Mouse (Mus musculus) urinary bladder, postnatal 4 days (tissue): ENCODE measurements around the gene Mtg2.
A peak's percentile ranks its signal among the peaks of the same experiment; 100 is the strongest.

Experiments used
- DNase-seq, 2 experiments: peaks; one replicate each; pipeline ENCODE4 v3.0.0; 2021 to 2022; ENCODE audit warnings: low spot score in 2 of 2

Mtg2 gene

DNA sequence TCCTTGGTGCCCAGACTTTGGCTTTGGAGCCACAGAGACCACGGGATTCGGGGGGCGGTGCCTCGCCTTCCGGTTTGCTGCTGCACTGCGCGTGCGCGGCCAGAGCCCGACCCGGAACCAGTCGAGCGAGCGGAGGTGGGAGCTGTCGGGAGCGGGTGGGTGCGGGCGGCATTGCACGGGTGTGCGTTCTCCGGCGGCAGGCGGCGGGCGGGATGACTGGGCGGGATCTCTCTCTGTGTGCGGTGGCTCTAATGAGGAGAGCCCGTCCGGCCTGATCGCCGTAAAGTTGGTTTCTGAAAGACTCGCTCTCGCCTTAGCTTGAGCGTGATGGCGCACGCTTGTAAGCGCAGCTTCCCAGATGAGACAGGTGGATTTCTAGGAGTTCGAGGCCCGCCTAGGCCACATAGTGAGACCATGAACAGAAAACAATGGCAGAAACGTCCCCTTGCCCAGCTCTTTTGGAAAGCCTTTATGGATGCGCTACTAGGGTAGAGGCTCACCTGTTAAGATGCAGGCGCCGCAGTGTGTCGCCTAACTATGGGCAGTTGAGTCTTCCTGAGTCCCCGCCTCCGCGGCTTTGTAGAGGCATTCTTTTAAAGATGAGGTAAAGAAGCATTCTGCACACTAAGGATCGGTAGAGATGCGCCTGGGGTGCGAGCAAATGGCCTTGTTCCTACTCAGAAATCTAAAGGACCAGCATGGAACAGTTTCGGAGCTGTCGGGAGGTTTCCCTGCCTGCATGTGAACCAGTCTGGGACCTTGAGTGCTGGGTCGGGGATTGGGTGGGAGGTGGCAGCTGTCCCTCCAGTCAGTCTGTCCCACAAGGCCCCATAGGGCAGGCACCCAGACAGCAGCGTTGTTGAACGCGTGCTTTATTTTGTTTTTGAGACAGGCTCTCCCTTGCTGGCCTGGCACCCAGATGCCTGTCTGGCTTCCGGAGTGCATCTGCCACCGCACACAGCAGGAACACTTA, at the start of gene Mtg2:
Gene Mtg2 (plus strand): TSS at position 108 of the 973 bp plus-strand sequence.
- peak; percentile 93 to 96 for DNase-seq

DNA sequence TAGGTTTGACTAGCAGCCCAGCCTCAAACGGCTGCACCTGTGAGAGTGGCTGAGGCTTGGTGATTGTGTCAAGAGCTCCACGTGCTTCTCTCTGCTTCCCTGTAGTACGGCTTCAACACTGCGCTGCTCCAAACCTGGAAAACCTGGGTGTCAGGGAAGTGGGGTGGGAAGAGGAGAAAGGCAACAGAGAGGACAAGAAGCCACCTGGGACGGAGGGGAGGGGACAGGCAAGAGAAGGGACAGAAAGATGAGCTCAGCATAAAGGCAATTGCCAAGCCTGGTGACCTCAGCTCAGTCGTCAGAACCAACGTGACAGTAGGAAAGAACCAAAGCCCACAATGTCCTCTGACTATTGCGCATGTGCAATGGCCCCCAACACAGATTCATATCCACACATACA, 49.5 kb upstream of the Mtg2 start:
- no peak for DNase-seq

DNA sequence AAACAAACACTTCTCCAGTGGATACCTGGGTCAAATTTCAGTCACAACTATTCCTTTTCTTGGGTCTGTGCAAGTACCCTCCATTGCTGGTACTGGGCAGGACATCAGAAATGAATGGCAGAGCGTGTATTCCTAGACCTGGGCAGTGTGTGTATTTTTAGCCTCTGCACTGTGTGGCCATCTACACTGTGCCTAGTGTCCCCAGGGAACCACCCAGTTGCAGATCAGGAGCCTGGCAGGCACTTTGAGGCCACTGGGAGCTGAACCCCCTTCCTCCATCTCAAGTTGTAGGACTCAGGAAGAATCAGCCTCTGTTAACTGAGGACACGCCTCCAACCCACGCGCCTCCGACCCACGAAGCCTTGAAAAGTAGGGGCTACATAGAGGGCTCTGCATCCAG, 47.6 kb upstream of the Mtg2 start:
- DNase-seq: no peak

DNA sequence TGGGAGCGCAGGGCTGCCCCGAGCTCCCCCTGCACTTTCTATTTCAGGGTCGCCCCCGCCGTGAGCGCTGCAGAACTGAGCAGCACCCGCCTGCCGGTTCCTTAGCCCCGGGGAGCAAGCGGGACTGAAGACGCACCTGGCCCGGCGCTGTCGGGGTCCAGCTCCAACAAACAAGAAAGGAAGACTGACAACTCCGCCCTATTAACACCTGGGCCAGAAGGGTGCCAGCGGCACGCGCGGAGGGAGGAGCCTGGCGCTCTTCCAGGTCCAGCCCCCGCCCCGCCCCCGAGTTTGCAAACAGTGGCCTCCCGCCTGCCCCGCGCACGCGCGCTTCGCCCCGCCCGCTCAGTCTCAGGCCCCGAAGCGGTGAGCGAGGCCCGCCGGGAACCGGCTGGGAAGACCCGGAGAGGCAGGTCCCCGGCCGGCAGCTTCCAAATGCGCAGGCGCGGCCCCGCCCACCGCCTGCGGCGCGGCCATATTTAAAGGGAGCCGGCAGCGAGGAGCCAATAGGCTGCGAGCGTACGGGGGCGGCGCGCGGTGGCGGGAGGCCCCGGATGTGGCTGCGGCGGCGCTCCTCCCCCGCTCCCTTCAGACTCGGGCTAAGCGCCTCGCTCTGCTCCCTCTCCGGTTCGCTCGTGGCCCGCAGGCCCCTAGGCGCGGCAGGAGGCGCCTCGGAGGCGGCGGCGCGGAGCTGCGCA, 45.8 kb upstream of the Mtg2 start, which contains the start of gene Lsm14b:
Gene Lsm14b (plus strand): TSS at position 587 of the 698 bp plus-strand sequence.
- DNase-seq: peak; percentile 98 to 99

DNA sequence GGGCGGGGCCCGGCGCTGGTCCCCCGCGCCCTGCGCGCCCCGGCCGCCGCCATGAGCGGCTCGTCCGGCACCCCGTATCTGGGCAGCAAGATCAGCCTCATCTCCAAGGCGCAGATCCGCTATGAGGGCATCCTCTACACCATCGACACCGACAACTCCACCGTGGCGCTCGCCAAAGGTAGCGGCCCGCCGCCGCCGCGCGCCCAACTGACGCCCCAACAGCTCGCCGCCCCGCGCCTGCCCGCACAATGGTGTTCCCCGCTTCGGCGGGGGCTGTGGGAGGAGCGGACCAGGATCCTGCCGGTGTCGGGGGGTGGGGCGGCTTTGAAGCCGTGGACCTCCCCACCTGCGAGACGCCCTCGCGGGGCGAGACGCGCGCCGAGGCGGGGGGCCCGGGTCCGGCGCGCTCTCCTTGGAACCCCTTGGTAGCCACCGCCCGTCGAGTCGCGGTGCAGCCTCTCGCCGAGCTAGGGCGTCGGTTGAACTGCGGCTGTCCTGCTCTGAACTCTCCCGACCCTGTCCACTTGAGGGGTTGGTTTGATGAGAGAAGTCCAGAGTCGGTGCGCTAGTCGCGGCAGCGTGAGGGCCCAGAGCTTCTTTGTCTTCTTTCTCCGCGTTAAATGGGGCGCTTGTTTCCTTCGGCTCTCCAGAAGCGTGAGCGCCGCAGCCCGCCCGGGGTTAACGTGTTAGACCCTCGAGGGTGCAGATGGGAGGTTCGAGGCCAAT, 45.1 kb upstream of the Mtg2 start:
- no peak for DNase-seq

DNA sequence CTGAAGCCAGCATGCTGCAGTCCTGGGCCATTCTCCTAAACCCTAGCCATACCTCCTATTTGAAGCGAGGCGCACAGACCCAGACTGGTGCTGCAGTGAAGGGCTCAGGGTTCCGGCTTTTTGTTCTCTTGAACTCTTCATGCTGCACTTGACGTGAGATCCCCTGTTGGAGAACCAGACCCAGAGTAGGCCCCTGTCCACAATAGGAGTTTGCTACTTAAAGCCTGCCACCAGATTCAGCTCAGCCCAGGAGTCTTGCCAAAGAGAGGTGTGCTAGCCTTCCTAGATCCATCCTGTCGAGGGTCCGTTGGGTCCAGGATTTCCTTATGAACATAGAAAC, 44.6 kb upstream of the Mtg2 start:
- DNase-seq: no peak

DNA sequence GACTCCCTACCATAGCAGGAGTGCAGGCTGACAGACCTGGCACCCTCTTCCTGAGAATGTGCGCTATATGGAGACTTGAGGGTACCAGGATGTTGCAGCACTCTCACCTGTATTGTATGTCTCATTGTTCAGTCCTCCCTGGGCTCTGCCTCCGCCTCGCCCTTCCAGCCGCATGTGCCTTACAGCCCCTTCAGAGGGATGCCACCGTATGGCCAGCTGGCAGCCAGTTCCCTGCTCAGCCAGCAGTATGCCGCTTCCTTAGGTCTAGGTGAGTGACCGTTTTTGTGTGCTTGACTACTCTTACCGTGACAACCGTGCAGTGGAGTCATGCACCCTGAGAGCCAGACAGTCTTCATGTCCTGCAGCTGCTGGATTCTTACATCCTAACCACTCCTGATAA, 42.6 kb upstream of the Mtg2 start:
- no peak for DNase-seq

DNA sequence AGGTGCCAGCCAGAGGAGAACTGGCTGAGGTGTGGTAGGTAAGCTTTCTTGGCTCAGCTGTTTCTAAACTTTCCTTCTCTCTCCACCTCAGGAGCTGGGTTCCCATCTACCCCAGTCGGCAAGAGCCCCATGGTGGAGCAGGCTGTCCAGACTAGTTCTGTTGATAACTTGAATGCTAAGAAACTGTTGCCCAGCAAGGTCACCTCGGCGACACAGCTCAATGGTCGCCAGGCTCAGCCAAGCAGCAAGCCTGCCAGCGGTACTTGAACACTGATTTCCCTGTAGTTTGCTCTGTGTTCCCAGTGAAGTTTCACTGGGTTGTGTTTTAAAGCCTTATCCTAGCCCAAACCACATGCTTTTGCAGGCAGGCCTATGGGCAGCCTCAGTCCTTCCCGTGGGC, 39.1 kb upstream of the Mtg2 start:
- DNase-seq: no peak

DNA sequence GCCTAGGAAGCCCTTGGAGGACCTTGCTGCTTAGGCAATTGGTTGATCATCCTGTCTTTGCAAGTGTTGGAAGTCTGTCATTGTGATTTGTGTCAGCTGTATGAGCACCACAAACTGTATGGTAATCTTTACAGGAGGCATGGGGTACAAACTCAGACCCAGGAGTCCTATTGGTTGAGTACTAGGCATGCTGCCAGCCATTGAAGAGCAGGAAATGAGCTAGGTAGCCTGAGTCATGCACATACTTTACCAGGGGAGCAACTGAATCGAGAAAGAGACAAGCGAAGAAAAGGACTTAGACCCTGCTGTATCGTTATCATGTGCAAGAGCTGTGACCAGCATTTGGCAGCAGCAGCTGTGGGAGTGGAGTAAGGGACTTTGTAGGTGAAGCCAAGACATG, 37.5 kb upstream of the Mtg2 start:
- DNase-seq: no peak

DNA sequence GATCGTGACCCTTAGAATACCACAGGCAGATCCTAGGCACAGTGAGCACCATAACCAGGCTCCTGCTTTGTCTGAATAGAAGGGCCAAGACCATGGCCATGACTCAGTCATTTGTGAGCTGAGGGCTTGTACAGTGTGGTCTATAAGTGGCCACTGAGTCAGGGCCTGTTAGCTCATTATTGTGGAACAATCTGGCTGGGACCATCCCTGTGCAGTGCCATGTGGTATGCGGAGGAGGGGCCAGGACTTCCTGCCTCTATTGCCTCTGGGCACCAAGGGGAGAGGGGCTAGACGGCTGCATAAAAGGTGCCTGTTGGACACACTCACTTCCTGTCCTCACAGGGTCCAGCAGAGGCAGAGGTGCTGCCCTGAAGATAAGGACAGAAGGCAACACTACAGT, 36.4 kb upstream of the Mtg2 start:
- DNase-seq: no peak

DNA sequence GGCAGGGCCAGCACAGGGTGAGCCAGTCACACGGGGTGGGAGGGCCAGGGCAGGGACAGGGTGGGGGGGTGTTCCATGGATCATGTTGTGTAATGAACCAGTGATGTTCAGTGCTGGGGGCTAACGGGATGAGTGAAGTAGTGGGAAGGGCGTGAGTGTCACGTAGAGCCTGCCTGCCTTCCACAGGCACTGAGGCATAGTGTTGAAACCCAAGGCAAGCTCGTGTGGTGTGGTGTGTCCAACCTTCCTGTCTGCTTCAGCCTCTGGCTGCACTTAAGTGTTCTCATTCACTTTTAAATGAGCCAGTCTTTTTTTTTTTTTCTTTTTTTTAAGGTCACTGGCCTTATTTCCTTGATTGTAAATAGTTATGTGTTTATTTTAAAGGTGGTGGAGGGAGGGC, 35.6 kb upstream of the Mtg2 start:
- DNase-seq: no peak

DNA sequence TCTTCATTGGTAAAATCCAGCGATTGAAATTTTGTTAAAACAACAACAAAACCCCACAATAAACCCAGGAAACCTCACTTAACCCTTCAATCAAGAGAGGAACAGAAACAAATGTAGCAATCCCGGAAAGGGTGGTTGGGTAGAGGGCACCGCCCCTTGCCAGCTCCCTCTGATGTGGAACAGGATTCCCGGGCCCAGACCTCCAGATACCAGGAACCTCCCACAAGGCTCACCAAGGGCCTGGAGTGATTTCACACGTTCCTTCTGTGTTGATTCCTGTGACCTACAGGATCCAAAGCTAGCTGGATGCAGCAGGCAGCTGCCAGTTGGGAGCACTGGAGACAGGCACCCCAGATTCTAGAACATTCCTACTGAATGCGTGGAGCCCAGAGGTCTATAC, 30.0 kb upstream of the Mtg2 start:
- DNase-seq: no peak

DNA sequence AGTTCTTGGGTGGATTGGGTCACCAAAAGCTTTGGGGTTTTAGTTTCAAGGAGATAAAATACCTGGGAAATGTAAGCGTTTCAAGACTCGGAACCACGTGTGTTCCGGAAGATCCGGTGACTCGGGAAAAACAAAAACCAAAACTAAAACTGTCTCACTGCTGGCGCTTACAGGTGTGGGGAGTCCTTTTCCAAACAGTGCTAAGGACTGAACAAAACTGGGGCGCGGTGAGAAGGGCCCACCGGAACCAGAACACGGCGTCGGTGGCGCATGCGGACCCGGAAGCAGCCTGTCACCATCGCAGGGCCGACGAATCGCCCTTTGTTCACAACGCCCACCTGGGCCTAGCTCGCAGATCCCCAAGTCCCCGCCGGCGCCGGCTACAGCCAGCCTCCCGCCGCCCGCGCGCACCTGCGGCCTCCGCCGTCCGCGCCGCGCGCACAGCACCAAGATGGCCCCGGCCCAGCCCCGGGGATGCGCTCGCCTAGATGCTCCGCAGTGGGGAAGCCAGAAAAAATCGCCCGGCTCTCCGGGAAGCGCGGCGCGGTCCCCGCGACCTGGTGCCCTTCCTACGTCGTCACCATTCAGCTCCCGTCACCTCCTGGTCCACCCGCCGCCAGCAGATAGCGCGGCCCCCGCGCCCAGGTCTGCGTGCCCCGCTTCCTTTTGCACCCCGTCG, 28.7 kb upstream of the Mtg2 start:
- no peak for DNase-seq

DNA sequence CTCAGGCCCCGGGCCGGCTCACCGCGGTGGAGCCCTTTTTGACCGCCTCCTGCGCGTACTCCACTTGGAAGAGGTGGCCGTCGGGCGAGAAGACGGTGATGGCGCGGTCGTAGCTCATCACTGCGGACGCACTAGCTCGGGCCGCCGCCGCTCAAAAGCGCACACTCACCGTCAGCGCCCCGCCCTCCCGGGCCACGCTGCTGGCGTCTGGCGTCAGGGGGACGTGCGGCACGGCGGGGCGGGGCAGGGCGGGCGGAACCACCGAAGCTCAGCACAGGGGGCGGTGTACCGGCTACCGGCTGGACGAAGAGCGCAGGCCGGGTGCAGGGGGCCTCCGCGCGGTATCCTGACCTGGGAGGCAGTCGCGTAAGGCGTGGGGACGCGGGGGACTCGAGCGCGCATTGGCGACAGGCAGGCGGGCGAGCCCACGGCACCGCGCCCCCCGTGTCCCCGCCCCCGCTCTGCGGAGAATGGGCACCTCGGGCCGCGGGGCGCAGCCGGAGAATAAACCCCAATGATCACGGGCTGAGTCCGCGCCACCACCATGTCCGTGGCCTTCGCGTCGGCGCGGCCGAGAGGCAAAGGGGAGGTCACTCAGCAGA, 28.0 kb upstream of the Mtg2 start, which contains the start of the genes Psma7 and Ss18l1:
Gene Psma7 (minus strand): TSS at position 178 of the 602 bp plus-strand sequence.
Gene Ss18l1 (plus strand): TSS at position 254 of the 602 bp plus-strand sequence.
- peak; percentile 87 to 90 for DNase-seq

DNA sequence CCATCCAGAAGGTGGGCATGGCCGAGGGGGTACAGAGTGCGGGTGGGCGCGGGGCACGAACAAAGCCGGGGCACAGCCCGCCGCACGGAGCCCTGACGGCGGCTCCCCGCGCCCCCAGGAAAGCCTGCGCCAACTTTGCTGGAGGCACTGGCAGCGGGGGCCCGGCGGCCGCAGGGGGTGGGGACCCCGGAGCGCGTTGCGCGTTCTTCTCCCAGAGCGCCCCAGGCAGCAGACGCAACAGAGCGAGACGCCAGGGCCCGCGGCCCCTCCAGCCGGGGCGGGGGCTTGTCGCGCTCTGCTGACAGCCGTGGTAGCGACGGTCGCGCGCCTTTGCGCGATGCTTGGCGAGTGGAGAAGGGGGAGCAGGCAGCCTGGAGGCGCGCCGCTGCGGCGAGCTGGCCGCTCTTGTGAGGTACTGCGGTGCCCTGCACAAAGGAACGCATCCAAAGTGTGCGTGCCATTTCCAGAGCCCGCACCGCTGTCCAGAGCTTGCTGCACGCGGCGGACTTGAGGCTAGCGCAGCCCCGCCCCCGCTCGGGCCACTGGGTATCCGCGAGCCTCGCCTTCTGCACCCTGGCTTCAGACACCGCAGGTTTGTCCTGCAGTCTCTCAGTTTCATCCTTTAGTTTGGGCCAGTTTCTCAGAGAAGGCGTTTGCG, 27.4 kb upstream of the Mtg2 start:
- DNase-seq: peak; percentile 54 to 66

DNA sequence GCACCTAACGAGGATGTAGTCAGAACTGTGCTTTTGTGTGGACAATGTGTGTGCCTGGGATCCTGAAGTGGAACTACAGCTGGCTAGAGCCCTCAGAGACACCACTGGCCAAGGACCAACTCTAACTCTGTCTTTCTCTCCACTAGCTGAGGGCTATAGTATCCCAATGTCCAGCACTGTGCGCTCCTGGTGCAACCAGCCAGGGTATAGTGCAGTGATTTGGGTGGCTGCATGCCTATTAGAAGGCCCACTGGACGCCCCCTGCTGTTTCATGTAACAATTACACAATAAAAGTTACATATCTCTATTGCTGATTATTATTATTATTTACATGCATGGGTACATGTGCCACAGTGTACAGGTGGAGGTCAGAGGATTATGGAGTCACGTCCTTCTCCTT, 25.1 kb upstream of the Mtg2 start:
- no peak for DNase-seq

DNA sequence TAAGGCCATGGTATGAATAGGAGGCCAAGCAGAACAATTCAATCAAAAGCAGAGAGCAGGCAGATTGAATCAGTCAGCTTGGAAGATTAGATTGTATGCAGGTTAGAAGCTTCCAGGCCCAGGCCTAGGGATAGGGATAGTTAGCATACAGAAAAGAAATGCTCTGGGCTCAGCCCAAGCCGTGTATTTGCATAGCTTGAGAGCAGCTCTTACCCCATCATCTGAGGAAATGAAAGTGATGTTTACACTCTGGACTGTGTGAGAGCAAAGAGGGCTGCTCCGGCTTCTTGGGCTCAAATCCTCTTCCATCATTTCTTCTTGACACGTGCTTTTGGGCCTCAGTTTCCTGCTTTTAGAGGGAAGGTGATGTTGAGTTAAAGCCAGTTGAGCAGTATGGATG, 22.8 kb upstream of the Mtg2 start:
- DNase-seq: no peak

DNA sequence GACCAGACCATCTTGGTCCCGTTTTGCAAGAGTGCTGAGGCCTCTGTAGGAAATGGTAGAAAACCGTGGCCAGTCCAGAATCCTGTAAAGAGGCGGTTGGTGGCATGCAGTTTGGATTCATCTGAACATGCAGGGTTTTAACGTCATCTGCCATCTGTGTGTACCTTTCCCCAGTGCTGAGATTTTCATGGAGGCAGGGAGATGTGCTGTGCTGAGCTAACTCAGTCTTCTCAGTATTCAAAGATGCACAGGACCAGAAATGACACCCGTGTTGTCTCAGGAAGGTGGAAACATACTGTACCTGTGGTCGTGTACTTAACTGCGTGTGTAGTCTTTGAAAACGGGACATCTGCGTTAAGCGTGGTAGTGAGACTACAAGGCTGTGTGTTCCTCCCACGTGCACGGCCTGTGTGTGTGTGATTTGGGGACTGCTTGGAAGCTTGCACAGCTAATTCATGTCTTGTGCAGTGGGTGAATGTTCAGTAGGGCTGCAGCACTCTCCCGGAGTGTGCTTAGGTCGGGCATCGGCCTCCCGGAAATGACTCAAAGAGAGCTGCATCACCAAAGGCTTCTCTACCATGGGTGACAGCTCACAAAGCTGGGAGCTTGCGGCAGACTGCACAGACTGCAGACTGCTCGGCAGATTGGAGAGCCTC, 22.3 kb upstream of the Mtg2 start:
- DNase-seq: no peak

DNA sequence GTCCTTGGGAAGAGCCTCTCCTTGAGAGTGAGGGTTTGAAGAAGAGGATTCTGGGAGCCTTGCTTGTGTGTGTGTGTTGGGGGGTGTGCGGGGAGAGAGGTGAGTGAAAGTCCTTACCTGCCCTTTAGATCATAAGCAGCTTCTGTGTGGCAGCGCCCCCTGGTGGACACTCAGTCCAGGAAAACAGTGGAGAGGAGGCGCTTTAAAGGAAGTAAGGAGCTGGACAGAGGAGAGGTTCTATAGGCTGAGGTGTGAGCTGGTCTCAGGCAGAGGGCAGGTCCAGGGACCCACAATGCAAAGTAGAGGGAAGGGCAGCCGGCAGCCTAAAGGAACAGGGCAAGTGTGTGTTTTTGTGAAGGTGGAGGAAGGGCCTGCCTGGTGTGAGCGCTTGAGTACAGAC, 19.4 kb upstream of the Mtg2 start:
- peak; percentile 66 to 89 for DNase-seq
